Mouse (Mus musculus) MEL (cell line): ENCODE measurements around the gene Agbl1.

ENCODE experiments used
- CTCF ChIP-seq, 3 experiments: IDR thresholded peaks in 2 of 3; conservative IDR thresholded peaks in 1 of 3; 2 replicates each; pipeline ENCODE4 v1.5.1; 2011 to 2012; ENCODE audit warnings: low read length in 3 of 3, low read depth in 2 of 3, mild to moderate bottlenecking in 2 of 3, improper control_type of control experiment in 1 of 3, inconsistent platforms in 1 of 3, mixed read lengths in 1 of 3, moderate library complexity in 1 of 3; ENCODE audit not compliant: control insufficient read depth in 1 of 3, insufficient read depth in 1 of 3, poor library complexity in 1 of 3, severe bottlenecking in 1 of 3
- EP300 ChIP-seq, 2 experiments: IDR thresholded peaks; 2 replicates each; pipeline ENCODE4 v1.6.1; 2011; ENCODE audit warnings: improper control_type of control experiment in 2 of 2, low read length in 2 of 2, low read depth in 1 of 2, mild to moderate bottlenecking in 1 of 2
- POLR2AphosphoS2 ChIP-seq: IDR thresholded peaks from 2 replicates; pipeline ENCODE4 v1.6.1; 2011; ENCODE audit warnings: low read length, improper control_type of control experiment
- SMC3 ChIP-seq: IDR thresholded peaks from 2 replicates; pipeline ENCODE4 v1.6.1; 2011; ENCODE audit warnings: low read depth, low read length, improper control_type of control experiment

- TF ChIP-seq POLR2AphosphoS2 (no peak), EP300 (IDR thresholded peaks at IDR 0.05; ENCODE audit: low read depth in 1 of 2, low read length in 2 of 2) (no peak), CTCF (IDR thresholded peaks at IDR 0.05 in 2 of 3, conservative IDR thresholded peaks at IDR 0.05 in 1 of 3; ENCODE audit: control insufficient read depth in 1 of 3, insufficient read depth in 1 of 3, low read depth in 2 of 3, low read length in 3 of 3, poor library complexity in 1 of 3, severe bottlenecking in 1 of 3) (no peak), SMC3 (no peak)
These were observed 152.3 kb downstream of the Agbl1 start for GRCm38 (mm10) chr7:76381986-76382385.
